Mouse (Mus musculus): ENCODE results near the gene Efhd1. TPM values are rescaled to one million over a fixed set of nuclear protein-coding genes. Genes with fewer than 3 reads are reported as not detected.

Efhd1 gene
- total RNA-seq, 2 experiments from 2014 or later = 317 to 479 TPM

- DNase-seq = no peak
Observed at GRCm38 (mm10) chr1:87300360-87301286, 36.5 kb downstream of the Efhd1 start.

- peak in 1 of 2 experiments; percentile 44 for DNase-seq
Observed at GRCm38 (mm10) chr1:87301971-87302370, 37.8 kb downstream of the Efhd1 start.

- no peak for DNase-seq
Observed at GRCm38 (mm10) chr1:87308952-87309351, 44.8 kb downstream of the Efhd1 start.

GRCm38 (mm10) chr1:87309621-87310020, 45.5 kb downstream of the Efhd1 start:
- DNase-seq = no peak

- DNase-seq = no peak
Observed at GRCm38 (mm10) chr1:87312681-87313080, 48.5 kb downstream of the Efhd1 start.

- DNase-seq = no peak
Observed at GRCm38 (mm10) chr1:87313116-87313515, 49.0 kb downstream of the Efhd1 start.

GRCm38 (mm10) chr1:87313843-87314570, 49.8 kb downstream of the Efhd1 start:
- no peak for DNase-seq

GRCm38 (mm10) chr1:87315431-87315830, 51.3 kb downstream of the Efhd1 start:
- DNase-seq = no peak

- DNase-seq = peak; percentile 55 to 60
Observed at GRCm38 (mm10) chr1:87315894-87316293, 51.7 kb downstream of the Efhd1 start.

- DNase-seq = peak; percentile 69 to 81
Observed at GRCm38 (mm10) chr1:87316672-87317071, 52.5 kb downstream of the Efhd1 start.

GRCm38 (mm10) chr1:87321071-87321470, 56.9 kb downstream of the Efhd1 start:
- no peak for DNase-seq

- no peak for DNase-seq
Observed at GRCm38 (mm10) chr1:87322778-87323177, 58.6 kb downstream of the Efhd1 start.

GRCm38 (mm10) chr1:87324649-87325048, 60.5 kb downstream of the Efhd1 start:
- no peak for DNase-seq

GRCm38 (mm10) chr1:87326742-87327163, 62.6 kb downstream of the Efhd1 start, which contains the start of gene Gigyf2:
Gene Gigyf2 (plus strand): TSS chr1:87326998.
- peak; percentile 99 for DNase-seq

- peak; percentile 35 to 66 for DNase-seq
Observed at GRCm38 (mm10) chr1:87327165-87327861, 63.1 kb downstream of the Efhd1 start.

GRCm38 (mm10) chr1:87331774-87332173, 67.6 kb downstream of the Efhd1 start:
- peak; percentile 9 to 14 for DNase-seq

- peak; percentile 29 to 32 for DNase-seq
Observed at GRCm38 (mm10) chr1:87350576-87350975, 86.4 kb downstream of the Efhd1 start.

GRCm38 (mm10) chr1:87360276-87360675, 96.1 kb downstream of the Efhd1 start:
- DNase-seq = no peak
